Mouse (Mus musculus) limb, embryonic 10.5 days (tissue): ENCODE measurements around the gene Lrrc45. TPM values are rescaled to one million over a fixed set of nuclear protein-coding genes. Genes with fewer than 3 reads are reported as not detected.
"Not testable (repeated sequence)": the region's sequence is repeated elsewhere in the genome, so short reads cannot be mapped to it uniquely, and the experiment has no call there.

Source experiments
- DNase-seq: peaks from one replicate; pipeline ENCODE4 v3.0.0-alpha.2; 2017; ENCODE audit warnings: low spot score
- H3K27ac ChIP-seq: fragments of 300-500 bp; sonication (generic); 2 replicates; pipeline ENCODE4 v1.5.1; 2016; ENCODE audit warnings: mild to moderate bottlenecking
- H3K27me3 ChIP-seq: fragments of 300-500 bp; sonication (generic); 2 replicates; pipeline ENCODE4 v1.6.1; 2016; ENCODE audit warnings: low read depth, mild to moderate bottlenecking; ENCODE audit not compliant: poor library complexity, severe bottlenecking
- H3K36me3 ChIP-seq: fragments of 300-500 bp; sonication (generic); 2 replicates; pipeline ENCODE4 v1.6.1; 2016; ENCODE audit warnings: mild to moderate bottlenecking, moderate library complexity
- H3K4me1 ChIP-seq: fragments of 300-500 bp; sonication (generic); 2 replicates; pipeline ENCODE4 v1.6.1; 2016
- H3K4me3 ChIP-seq: fragments of 300-500 bp; sonication (generic); 2 replicates; pipeline ENCODE4 v1.5.1; 2016; ENCODE audit warnings: mild to moderate bottlenecking, moderate library complexity
- H3K9me3 ChIP-seq: fragments of 300-500 bp; sonication (generic); replicated peaks from 2 replicates; pipeline ENCODE4 v1.6.1; 2016; ENCODE audit warnings: mild to moderate bottlenecking
- WGBS: fragments of 180-500 bp; shearing (Covaris S2); methylation state at CpG from one replicate; pipeline ENCODE4 v1.1.7; 2016; 5-methylcytosine and 5-hydroxymethylcytosine counted together
- polyA plus RNA-seq: library from polyadenylated mRNA; unstranded; fragments of >200 nt; fragmentation: Nextera tagmentation; extraction: Ambion mirVana; gene quantifications from 2 replicates; pipeline ENCODE4 v1.2.1, GENCODE M21; 2016

Gene Lrrc45
- polyA plus RNA-seq = 52.8 and 60.8 TPM in 2 replicates

DNA sequence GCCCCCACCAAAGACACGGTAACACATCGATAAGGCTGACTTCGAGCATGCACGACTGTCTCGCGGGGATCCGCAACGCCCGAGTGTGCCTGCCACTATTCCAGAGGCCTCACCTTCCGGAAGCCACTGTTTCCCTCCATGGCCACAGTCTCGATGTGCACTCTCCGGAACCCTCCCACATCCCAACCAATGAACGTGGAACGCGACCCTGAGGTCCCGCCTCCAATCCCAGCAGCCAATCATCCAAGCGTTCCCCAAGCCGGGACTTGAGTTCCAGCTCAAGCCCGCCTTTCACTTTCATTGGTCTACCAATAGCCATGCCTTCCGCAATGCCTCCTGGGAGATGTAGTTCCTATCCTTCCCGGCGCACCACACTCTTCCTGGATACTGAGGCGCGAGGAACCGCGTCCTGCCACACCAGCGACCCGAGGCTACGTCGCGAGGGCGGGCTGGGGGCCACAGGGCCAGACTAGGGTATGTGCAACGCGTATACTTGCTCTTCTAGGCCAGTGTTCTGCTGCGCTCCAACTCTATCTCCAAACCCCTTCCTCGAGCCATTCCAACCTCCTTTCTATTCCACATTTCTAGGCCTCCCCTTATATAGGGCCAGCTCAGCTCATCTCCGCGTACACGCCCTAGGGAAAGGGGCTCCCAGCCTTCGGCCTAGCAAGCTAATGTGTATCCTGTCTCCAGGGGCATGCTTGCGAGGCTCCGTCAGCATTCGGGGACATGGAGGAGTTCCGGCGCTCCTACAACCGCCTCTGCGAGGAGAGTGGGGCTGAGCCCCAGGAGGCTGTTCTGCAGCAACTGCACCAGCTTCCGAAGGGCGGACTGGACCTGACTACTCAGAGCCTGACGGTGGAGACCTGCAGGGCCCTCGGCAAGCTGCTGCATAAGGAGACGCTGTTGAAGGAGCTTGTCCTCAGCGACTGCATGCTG, at the start of gene Lrrc45, which contains the start of gene Cenpx:
Lrrc45 (plus strand) TSS at position 346 of the 939 bp plus-strand sequence.
Cenpx (minus strand) TSS at position 159 of the 939 bp plus-strand sequence.
- DNase-seq = peak; percentile 92
- H3K4me3 ChIP-seq = peak within 1 kb of the TSS; percentile 70
- peaks cover 67% of the 10 kb centered on the region for H3K36me3 ChIP-seq
- 4% methylated on average over 53 of the region's 53 CpGs for WGBS
- no peaks in the 10 kb centered on the region for H3K27me3 ChIP-seq
- peak within 1 kb of the TSS; percentile 81 for H3K27ac ChIP-seq
- H3K9me3 ChIP-seq = no peaks in the 10 kb centered on the region
- H3K4me1 ChIP-seq = peaks cover 63% of the 10 kb centered on the region

DNA sequence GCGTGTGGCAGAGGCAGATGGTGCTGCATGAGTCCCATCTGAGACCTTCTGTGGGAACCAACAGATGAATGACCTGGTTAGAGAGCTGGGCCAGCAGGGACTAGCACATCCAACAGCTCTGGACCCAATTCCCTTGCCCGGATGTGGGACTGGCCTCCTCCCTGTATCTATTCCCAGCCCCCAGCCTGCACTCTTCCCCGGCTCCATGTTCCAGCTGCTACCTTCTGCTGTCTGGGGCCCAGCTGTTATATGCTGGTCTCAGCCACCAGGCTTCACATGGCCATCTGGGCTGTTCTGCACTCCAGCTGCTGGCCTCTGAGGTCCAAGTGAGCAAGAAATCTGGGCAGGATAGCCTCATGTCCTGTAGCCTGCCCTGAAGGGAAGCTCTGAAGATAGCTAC, 48.3 kb upstream of the Lrrc45 start:
- no peak for DNase-seq
- peaks cover 29% of the 10 kb centered on the region for H3K4me1 ChIP-seq
- H3K9me3 ChIP-seq = no peaks in the 10 kb centered on the region
- whole genome bisulfite sequencing = 73% methylated on average over 3 of the region's 3 CpGs
- H3K36me3 ChIP-seq = no peaks in the 10 kb centered on the region
- H3K27me3 ChIP-seq = peaks cover 42% of the 10 kb centered on the region
- H3K27ac ChIP-seq = peak overlapping the region; percentile 61; the same call in 1 of the 2 replicates
- H3K4me3 ChIP-seq = no peak overlapping the region

GRCm38 (mm10) chr11:120666617-120667016, 47.1 kb upstream of the Lrrc45 start:
- Histone ChIP-seq H3K9me3 (no peaks in the 10 kb centered on the region), H3K4me1 (peaks cover 17% of the 10 kb centered on the region), H3K27me3 (peaks cover 30% of the 10 kb centered on the region), H3K27ac (peak overlapping the region; percentile 53; the same call in 1 of the 2 replicates), H3K4me3 (peak overlapping the region; percentile 17; the same call in 1 of the 2 replicates), H3K36me3 (no peaks in the 10 kb centered on the region)
- DNase-seq = no peak
- 0% methylated on average over 3 of the region's 3 CpGs for WGBS

- peaks cover 36% of the 10 kb centered on the region for H3K36me3 ChIP-seq
These were observed 40.8 kb upstream of the Lrrc45 start, which contains the start of gene Aspscr1 for GRCm38 (mm10) chr11:120672687-120673593. Aspscr1 (plus strand) TSS chr11:120672973.

DNA sequence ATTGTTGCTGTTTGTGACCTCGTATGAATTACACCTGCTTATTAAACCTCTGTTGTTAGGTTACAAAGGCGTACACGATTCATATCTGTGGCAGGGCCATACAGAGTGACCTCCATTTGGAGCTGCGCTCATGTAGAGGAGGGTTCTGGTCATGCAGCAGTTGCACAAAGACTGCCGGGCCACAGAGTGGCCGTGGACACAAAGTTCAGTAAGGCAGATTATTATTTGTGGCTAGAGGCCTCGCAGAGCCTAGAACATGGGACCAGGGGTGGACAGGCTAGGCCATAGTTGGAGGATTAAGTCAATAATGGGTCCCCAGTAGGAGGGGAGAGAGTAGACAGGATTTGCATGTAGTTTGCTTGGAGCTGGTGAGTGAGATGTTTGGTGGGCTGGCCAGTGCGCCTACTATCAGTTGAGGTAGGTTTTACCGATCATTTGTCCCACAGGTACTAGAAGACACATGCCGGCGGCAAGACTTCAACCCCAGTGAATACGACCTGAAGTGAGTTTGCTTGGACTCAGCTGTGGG, 40.1 kb upstream of the Lrrc45 start:
- no peak for DNase-seq
- Histone ChIP-seq H3K9me3 (no peaks in the 10 kb centered on the region), H3K27me3 (no peaks in the 10 kb centered on the region), H3K27ac (peak overlapping the region; percentile 98), H3K4me3 (peak overlapping the region; percentile 73), H3K4me1 (peaks cover 18% of the 10 kb centered on the region), H3K36me3 (peaks cover 43% of the 10 kb centered on the region)
- WGBS = 45% methylated on average over 12 of the region's 12 CpGs

More at GRCm38 (mm10) chr11:120672687-120673593, 40.8 kb upstream of the Lrrc45 start, which contains the start of gene Aspscr1:
- H3K4me1 ChIP-seq = peaks cover 15% of the 10 kb centered on the region
- no peaks in the 10 kb centered on the region for H3K9me3 ChIP-seq
- WGBS = 2% methylated on average over 83 of the region's 83 CpGs
- H3K27ac ChIP-seq = peak within 1 kb of the TSS; percentile 98
- DNase-seq = peak; percentile 97
- H3K4me3 ChIP-seq = peak within 1 kb of the TSS; percentile 73
- H3K27me3 ChIP-seq = no peaks in the 10 kb centered on the region

DNA sequence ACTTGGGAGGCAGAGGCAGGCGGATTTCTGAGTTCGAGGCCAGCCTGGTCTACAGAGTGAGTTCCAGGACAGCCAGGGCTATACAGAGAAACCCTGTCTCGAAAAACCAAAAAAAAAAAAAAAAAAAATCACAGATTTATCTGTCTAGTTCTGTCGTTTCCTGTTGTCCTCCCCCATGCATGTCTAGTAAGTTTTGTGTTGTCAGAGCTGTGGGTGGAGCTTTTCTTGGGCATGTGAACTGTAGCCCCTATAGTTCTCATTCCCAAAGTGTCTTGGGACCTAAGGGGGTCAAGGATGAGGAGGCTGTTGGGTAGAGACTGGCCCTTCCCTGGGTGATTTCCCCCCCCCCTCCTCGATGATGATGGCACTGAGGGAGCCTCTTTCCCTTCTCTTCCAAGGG, 37.9 kb upstream of the Lrrc45 start:
- WGBS = 92% methylated on average over 5 of the region's 5 CpGs
- H3K4me3 ChIP-seq, H3K27me3 ChIP-seq, H3K9me3 ChIP-seq, DNase-seq, H3K27ac ChIP-seq: not testable (repeated sequence)
- Histone ChIP-seq H3K36me3 (peaks cover 65% of the 10 kb centered on the region), H3K4me1 (peaks cover 18% of the 10 kb centered on the region)

GRCm38 (mm10) chr11:120676951-120677350, 36.8 kb upstream of the Lrrc45 start:
- 97% methylated on average over 4 of the region's 4 CpGs for WGBS
- DNase-seq = no peak
- Histone ChIP-seq H3K9me3 (no peaks in the 10 kb centered on the region), H3K27me3 (no peaks in the 10 kb centered on the region), H3K4me3 (no peak overlapping the region), H3K36me3 (peaks cover 75% of the 10 kb centered on the region), H3K4me1 (peaks cover 18% of the 10 kb centered on the region), H3K27ac (no peak overlapping the region)

DNA sequence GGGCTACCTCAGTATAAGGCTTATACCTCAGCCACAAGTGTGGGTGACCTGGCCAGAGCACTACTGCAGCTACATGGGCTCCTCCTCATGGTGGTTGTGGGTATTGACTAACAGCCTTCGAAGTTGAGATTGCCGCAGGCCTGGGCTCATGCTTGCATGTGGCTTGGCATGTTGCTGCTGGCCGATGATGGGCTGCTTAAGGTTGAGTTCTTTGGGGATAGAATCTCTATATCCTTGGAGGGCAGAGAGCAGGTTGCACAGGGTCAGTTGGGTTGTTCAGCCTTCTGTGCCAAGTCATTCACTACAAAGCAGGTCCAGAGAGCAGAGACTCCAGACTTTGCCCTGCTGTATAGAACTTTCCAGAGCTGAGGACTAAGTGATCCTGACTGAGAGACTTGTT, 33.8 kb upstream of the Lrrc45 start:
- H3K36me3 ChIP-seq = peaks cover 94% of the 10 kb centered on the region

DNA sequence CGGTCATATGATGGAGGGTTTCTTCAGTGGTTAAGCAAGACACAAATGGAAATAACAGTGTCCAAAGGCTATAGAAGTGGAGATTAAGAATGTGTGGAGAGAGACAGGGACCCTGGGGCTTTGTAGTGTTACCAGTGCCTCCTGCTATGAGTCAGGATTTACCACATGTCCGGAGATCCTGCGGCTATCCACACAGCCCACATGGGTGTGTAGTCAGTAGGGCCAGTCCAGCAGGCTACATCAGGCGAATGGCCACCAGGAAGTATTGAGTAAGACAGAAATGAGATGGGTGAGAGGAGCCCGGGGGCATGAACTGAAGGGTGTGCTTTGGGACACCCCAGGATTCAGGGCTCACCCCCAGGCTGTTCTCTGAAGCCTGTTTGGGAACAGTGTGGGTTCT, 31.0 kb upstream of the Lrrc45 start:
- H3K36me3 ChIP-seq = peaks cover 92% of the 10 kb centered on the region
- no peaks in the 10 kb centered on the region for H3K27me3 ChIP-seq
- H3K4me1 ChIP-seq = peaks cover 19% of the 10 kb centered on the region
- WGBS = 96% methylated on average over 5 of the region's 5 CpGs
- H3K9me3 ChIP-seq = no peaks in the 10 kb centered on the region
- H3K4me3 ChIP-seq = no peak overlapping the region
- no peak for DNase-seq
- no peak overlapping the region for H3K27ac ChIP-seq

More for the DNA sequence above, 33.8 kb upstream of the Lrrc45 start:
- WGBS = 89% methylated on average over 3 of the region's 3 CpGs
- no peak overlapping the region for H3K27ac ChIP-seq
- DNase-seq = no peak
- no peaks in the 10 kb centered on the region for H3K9me3 ChIP-seq
- peaks cover 13% of the 10 kb centered on the region for H3K4me1 ChIP-seq
- no peaks in the 10 kb centered on the region for H3K27me3 ChIP-seq
- no peak overlapping the region for H3K4me3 ChIP-seq

DNA sequence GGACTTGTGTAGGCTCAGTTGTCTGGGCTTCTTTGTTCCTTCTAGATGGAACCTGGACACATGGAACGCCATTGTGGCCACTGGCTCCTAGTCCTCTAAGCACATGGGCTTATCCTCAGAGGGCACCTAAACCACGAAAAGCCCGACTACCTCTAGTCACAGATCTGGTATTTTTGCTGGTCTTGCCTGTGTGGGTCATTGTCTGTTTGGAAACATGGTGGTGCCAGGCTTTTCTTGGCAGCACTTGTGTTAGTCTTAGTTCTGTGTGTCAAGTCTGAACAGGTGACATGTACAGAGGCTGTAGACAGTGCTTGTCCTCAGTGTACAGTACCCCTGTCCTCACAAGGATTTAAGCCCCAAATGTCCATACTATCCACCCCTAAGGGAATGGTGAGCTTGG, 30.2 kb upstream of the Lrrc45 start:
- peaks cover 16% of the 10 kb centered on the region for H3K4me1 ChIP-seq
- no peaks in the 10 kb centered on the region for H3K9me3 ChIP-seq
- no peaks in the 10 kb centered on the region for H3K27me3 ChIP-seq
- H3K4me3 ChIP-seq = no peak overlapping the region
- WGBS = 95% methylated on average over 3 of the region's 3 CpGs
- DNase-seq = no peak
- peaks cover 92% of the 10 kb centered on the region for H3K36me3 ChIP-seq
- H3K27ac ChIP-seq = no peak overlapping the region

DNA sequence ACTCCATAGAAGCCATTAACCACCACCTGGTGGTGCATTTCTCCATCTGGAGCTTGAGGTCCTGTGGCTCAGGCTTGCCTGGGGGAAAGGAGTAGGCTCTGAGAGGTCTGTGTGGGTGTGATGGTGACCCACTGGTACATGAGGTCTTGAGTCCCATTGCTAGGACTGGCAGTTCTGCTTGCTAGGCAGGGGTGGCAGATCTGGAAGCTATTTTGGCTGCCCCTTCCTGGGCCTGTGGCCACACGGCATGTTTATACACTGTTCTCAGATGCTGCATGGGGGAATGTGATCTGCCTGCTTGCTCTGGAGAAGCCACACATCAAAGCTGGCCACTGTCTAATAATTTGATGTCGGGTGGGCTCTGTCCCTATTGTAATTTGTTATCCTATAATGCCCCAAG, 29.6 kb upstream of the Lrrc45 start:
- Histone ChIP-seq H3K27ac (0 out of 2 replicates have a peak overlapping the region, but pooled peaks have one; percentile 53), H3K9me3 (no peaks in the 10 kb centered on the region), H3K4me3 (no peak overlapping the region), H3K4me1 (peaks cover 16% of the 10 kb centered on the region), H3K27me3 (no peaks in the 10 kb centered on the region), H3K36me3 (peaks cover 92% of the 10 kb centered on the region)
- WGBS = 82% methylated on average over 2 of the region's 2 CpGs
- no peak for DNase-seq

DNA sequence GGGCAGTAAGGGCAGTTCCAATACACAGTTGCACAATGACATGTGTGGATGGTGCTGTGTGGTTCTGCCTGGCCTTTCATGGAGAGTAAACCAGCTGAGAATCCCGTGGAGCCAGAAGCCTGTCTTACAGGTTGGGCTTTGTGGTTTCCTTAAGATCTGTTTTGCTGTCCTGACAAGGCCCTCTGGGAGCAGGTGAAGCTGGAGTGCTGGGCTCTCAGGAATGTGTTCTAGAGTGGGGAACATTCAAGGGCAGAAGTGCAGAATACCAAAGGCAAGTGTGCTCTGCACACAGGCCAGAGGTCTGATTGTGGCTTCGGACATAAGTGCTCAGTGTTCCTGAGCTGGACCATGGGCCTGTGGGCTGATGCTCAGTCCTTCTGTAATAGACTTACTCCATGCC, 29.1 kb upstream of the Lrrc45 start:
- Histone ChIP-seq H3K4me3 (no peak overlapping the region), H3K27ac (peak overlapping the region; percentile 53), H3K36me3 (peaks cover 92% of the 10 kb centered on the region), H3K9me3 (no peaks in the 10 kb centered on the region), H3K27me3 (no peaks in the 10 kb centered on the region), H3K4me1 (peaks cover 16% of the 10 kb centered on the region)
- 94% methylated on average over 2 of the region's 2 CpGs for WGBS
- no peak for DNase-seq
